Mouse (Mus musculus) c-Kit-positive CD71-positive TER-119-negative erythroid progenitor cells, embryonic 14.5 days (primary cell): ENCODE data around the gene Hormad1.
A peak's percentile ranks its signal among the peaks of the same experiment; 100 is the strongest.
"Not testable (repeated sequence)": the region's sequence is repeated elsewhere in the genome, so short reads cannot be mapped to it uniquely, and the experiment has no call there.

Experiments
- DNase-seq: peaks from one replicate; pipeline ENCODE4 v3.0.0-alpha.2; 2013; ENCODE audit warnings: low read depth

Gene Hormad1

GRCm38 (mm10) chr3:95559437-95559836, at the start of gene Hormad1:
Gene Hormad1, plus strand, starts transcription at chr3:95559677.
- no peak for DNase-seq

DNA sequence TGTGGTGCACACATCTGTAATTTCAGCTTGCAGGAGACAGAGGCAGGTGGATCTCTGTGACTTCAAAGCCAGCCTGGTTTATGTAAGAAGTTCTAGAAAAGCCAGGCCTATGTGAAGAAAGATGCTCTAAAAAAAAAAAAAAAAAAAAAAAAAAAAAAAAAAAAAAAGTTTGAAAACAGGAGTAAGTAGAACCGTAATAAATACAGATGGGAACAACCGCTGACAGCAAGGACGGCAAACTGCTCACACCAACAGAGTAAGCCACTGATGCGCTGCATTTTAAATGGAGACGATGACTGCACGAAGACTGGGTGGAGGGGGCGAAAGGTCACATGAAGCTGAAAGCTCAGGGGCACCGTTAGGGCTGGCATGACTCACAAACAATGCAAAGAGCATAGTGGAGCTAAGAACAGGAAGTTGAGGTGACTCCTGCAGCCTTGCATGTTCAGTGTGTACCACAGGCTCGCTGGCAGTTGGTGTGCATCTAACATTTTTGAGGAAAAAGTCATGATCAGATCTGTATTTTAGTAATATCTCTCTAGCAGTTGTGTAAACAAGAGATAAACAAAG, 47.8 kb upstream of the Hormad1 start:
- DNase-seq, result no peak

DNA sequence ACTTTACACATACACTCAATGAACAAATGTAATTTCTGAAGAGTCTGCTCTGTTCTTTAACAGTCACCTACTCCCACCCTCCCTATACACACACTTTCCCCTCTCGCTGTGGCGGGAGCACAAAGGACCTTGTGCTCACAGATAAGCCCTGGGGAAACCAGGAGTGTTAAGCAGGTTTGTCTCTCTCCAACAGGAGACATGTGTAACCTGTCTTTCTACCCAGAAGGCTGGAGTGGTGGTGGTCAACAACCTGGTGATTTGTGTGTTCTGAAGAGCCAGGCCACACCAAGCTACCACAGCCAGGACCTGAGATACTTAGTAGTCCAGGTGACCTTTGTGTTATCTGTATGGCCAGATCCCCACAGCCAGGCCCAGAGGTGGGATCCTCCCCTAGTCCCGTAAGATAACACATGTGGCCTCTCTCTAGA, 42.8 kb upstream of the Hormad1 start:
- DNase-seq, result peak; percentile 63

GRCm38 (mm10) chr3:95517493-95517898, 42.0 kb upstream of the Hormad1 start:
- peak; percentile 71 for DNase-seq

GRCm38 (mm10) chr3:95518891-95519290, 40.6 kb upstream of the Hormad1 start:
- no peak for DNase-seq

DNA sequence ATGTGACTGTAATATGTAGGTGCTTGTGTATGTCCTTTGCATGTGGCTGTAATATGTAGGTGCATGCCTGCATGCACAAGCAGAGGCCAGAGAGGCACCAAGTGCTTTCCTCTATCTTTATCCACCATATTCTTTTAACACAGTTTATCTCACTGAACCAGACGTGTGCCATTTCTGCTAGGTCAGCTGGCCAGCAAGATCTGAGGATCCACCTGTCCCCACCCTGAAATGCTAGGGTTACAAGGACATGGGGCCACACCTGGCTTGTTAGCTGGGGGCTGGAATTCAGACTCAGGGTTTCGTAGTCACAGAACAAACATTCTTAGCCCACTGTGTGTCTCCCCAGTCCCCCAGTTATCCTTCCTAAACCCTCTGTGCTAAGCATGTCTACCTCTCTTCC, 40.2 kb upstream of the Hormad1 start:
- DNase-seq, result peak; percentile 73

- DNase-seq, result no peak
These were observed 39.4 kb upstream of the Hormad1 start for GRCm38 (mm10) chr3:95520100-95520499.

DNA sequence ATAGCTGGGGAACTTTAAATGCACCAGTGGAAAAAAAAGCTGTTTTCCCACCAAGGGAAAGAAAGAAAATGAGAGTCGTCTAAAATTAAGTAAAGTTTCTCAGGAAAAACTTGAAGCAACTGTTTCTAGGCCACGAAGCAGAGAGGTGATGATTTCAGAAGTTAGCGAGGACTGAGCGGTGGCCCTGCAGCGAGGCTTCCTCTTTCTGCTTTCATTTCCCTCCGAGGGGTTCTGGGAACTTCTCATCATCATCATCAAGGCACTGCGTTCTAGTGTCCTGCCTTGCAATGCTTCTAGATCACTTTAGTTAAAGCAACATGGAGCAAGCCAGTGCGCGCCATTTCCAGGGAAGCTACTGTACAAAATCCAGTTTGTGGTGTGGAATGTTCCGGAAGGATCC, 38.3 kb upstream of the Hormad1 start:
- no peak for DNase-seq

DNA sequence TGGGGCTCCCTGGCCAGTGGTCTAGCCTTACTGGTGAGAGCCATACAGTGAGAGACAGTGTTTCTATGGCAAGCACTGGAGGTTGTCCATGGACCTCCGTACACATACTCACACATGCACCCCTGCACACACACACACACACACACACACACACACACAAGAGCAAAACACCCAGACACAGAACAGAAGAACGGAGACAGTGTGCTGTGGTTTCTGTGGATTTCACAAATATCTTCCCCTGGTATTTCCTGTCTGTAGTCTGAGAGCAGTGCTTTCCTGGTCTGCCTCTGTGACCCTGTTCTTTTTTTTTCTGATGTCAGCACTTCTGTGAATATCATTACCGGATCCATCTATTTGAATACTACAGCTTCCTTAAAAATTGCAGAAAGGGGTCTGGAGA, 35.8 kb upstream of the Hormad1 start:
- DNase-seq, result no peak

DNA sequence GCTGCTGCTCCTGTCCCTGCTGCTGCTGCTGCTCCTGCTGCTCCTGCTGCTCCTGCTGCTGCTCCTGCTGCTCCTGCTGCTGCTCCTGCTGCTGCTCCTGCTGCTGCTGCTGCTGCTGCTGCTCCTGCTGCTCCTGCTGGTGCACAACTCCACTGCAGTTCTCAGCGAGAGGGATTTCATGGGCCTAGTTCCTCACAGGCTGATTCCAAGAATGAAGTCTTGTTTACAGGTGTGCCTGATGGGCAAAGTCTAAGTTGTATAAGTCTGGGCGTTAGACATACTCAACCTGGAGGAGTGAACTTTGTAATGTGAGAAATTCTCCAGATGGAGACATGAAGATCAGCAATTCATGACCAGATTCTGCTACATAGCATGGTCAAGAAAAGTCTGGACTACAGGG, 34.8 kb upstream of the Hormad1 start:
- DNase-seq, result no peak

- no peak for DNase-seq
These were observed 33.4 kb upstream of the Hormad1 start for GRCm38 (mm10) chr3:95526111-95526510.

GRCm38 (mm10) chr3:95526622-95527211, 32.8 kb upstream of the Hormad1 start, which contains the start of gene Ctss:
Gene Ctss, plus strand, starts transcription at chr3:95526786.
- no peak for DNase-seq

DNA sequence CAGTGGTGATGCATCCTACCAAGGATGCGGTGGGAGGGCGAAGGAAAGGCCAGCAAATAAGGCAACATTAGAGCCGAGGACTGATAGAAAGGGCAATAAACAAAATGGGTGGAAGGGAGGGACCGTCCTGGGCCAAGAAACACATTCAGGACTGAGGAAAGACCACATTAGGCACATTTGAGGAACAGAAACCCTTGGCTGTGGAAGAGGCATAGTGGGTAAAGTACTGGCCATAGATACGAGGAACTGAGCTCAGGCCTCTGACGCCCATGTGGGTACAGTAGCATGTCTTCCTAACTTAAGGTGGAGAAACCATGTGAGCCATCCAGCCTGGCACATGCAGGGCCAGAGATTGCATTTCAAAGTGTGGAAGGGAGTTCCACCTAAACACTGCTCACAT, 29.7 kb upstream of the Hormad1 start:
- DNase-seq, result no peak

GRCm38 (mm10) chr3:95531025-95531424, 28.5 kb upstream of the Hormad1 start:
- DNase-seq, result no peak

DNA sequence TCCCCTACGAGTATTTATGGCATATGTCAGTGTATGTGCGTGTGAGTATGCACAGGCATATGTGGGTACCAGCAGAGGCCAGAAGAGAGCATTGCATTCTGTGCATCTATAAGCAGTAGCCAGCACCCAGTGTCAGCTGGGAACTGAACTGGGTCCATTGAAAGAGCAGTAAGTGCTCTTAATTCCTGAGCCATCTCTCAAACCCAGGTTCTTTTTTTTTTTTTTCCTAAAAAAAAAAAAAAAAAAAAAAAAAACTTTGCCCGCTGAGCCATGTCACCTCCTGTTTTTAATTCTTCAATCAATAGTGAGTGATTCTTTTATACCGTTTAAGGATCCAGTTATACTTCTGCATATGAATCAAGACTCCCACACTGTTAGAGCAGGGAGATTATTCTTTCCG, 26.1 kb upstream of the Hormad1 start:
- no peak for DNase-seq

- no peak for DNase-seq
These were observed 24.6 kb upstream of the Hormad1 start for GRCm38 (mm10) chr3:95534927-95535326.

GRCm38 (mm10) chr3:95538936-95539335, 20.5 kb upstream of the Hormad1 start:
- DNase-seq, result no peak

DNA sequence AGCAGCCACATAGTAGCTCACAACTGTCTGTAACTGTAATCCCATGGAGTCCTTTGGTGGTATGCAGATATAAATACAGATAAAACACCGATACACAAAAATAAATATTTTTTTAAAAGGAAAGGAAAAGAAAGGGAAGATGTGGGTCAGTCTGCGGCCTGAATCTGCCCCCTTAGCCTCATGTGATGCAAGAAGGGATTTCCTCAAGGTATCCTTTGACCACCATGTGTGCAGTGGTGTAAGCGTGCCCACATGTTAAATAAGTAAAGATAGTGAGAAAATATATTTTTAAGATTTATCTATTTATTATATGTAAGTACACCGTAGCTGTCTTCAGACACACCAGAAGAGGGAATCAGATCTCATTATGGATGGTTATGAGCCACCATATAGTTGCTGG, 19.6 kb upstream of the Hormad1 start:
- DNase-seq, result no peak

GRCm38 (mm10) chr3:95541186-95541585, 18.3 kb upstream of the Hormad1 start:
- DNase-seq, result not testable (repeated sequence)

GRCm38 (mm10) chr3:95542171-95542570, 17.3 kb upstream of the Hormad1 start:
- no peak for DNase-seq

- DNase-seq, result no peak
These were observed 16.5 kb upstream of the Hormad1 start for GRCm38 (mm10) chr3:95542981-95543380.

- no peak for DNase-seq
These were observed 9.3 kb upstream of the Hormad1 start for GRCm38 (mm10) chr3:95550176-95550575.

DNA sequence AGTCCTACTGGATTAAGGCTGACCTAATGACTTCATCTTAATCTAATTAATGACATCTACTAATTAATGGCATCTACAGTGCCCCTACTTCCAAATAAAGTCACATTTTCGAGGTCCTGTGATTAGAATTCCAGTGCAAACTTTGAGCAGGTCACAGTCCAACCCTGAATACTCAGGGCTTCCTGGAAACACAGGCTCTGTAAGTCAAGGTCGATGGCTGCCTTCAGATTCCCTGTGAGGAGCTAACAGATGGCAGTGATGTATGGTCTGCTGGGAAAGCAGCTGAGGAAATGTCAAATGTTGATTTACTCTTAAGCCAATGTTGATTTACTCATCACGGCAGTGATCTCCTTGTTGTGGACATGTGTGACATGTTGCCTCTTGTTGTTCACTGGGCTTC, 5.5 kb upstream of the Hormad1 start:
- no peak for DNase-seq

- no peak for DNase-seq
These were observed 1.3 kb downstream of the Hormad1 start for GRCm38 (mm10) chr3:95560738-95561137.
